Mouse (Mus musculus) heart, postnatal 14 days (tissue): Measurements from ENCODE around the gene Cfap57. TPM values are rescaled to one million over a fixed set of nuclear protein-coding genes. Genes with fewer than 3 reads are reported as not detected.

Experiments
- DNase-seq, 2 experiments: peaks; one replicate each; pipeline ENCODE4 v3.0.0; 2021 to 2022
- intact Hi-C: fragments of 180-260 bp; cut with DNase I; formaldehyde crosslinking; loops from one replicate; pipeline ENCODE4 v1.15.1; 2025
- long read RNA-seq, 2 experiments: library from polyadenylated mRNA; stranded (forward); transcript quantifications; one replicate each; pipeline ENCODE4 v2.0.0; 2021
- total RNA-seq, 2 experiments: library from RNA; stranded (reverse); gene quantifications; 2 replicates each; pipeline ENCODE4 v1.2.3; 2021

Cfap57 gene
- total RNA-seq = under 1 TPM; 0.07 to 0.12 TPM
- long read RNA-seq, experiment 1 = 0 reads
- long read RNA-seq, experiment 2 = 0 reads

DNA sequence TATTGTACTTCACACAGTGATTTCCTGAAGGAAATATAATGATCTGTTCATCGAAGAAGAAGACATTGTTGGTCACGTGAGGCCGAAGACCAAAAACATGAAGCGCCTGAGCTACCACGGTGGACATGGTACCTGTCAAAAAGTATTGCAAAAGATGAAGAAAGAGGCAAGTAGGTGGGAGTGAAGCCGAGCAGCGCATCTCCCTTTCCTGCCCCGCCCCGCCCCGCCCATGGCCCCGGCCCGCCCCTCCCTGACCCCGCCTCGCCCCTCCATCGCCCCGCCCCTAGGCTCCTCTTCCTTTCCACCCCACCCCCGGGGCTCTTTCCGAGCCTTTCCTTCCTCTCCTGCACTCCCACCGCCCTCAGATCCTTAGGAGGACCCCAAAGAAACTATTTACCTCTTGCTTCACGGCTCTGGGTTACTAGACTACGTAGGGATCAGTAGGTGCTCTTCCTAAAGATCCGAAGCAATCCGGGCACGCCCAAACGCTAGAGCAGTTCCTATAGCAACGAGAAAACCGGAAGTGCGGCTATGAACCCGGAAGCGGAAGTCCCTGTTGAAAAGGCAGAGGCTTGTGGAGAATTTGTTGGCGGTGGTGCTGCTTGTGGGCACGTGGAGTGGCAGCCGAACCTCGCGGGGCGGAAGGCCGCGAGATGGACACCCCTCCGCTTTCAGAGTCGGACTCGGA lies at the start of gene Cfap57, which contains the start of gene Ebna1bp2:
Gene Cfap57 (minus strand): TSS at position 499 of the 688 bp plus-strand sequence.
Gene Ebna1bp2 (plus strand): TSS at position 521 of the 688 bp plus-strand sequence.
- intact Hi-C loops = loop anchor here (10.0 kb wide), 1 partner anchor 554 kb away; the partner anchor contains the start of gene Zfp691
- peak; percentile 81 to 92 for DNase-seq

DNA sequence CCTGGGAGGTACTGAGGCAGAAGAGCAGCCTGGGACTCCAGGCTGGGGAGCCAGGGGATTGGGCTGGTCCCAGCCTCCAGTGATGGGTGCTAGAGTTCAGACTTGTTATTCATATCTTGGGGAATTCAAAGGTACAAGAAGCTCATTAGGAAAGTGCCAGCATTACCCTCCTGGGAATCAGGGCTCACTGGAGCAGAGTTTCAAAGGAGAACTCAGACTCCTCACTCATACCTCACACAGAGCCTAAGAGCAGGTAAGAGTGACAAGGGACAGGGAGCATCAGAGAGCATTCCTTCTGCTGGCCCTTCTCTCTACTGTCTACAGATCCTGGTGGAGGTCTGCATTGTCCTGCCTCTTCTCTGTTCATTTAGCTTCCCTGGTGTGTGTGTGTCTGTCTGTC lies 38.1 kb upstream of the Cfap57 start, which contains the start of gene Olfr62:
Gene Olfr62 (plus strand): TSS at position 301 of the 400 bp plus-strand sequence.
- no peak for DNase-seq
- intact Hi-C loops = no loop called here

GRCm38 (mm10) chr4:118645234-118645633 lies 24.7 kb upstream of the Cfap57 start:
- intact Hi-C loops = loop anchor here (2.0 kb wide), 1 partner anchor 344 kb away; no protein-coding TSS in a partner anchor

DNA sequence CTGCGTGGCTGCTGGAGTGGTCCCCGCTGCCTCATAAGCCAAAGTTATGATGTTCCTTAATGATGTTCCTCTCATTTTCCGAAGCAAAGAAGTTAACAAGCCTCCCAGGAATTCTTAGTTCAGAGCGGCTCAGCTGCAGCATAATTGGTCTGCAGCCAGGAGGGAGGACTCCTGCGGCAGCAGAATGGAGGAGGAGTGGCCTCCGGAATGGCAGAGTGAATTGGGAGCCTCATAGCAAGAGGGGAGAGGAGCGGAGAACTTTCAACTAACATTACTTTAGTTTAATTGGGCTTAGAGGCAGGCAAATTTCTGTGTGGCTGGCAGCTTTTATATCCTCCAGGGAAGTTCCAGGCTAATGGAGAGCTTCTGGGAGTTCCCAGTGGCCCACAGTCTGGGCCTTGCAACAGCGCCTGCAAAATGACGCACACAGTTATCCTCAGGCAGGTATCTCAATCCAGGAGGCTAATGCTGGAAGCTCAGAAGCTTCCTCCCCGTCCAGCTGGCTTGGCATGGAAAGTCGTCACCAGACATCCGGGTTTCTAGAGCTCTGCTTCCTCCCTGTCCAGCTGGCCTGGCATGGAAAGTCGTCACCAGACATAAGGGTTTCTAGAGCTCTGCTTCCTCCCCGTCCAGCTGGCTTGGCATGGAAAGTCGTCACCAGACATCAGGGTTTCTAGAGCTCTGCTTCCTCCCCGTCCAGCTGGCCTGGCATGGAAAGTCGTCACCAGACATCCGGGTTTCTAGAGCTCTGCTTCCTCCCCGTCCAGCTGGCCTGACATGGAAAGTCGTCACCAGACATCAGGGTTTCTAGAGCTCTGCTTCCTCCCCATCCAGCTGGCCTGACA lies 22.0 kb upstream of the Cfap57 start:
- peak; percentile 16 to 38 for DNase-seq
- intact Hi-C loops = no loop called here

More at GRCm38 (mm10) chr4:118645234-118645633, 24.7 kb upstream of the Cfap57 start:
- DNase-seq = peak; percentile 40 to 72

GRCm38 (mm10) chr4:118630261-118630660 lies 9.7 kb upstream of the Cfap57 start:
- intact Hi-C loops = no loop called here
- no peak for DNase-seq

DNA sequence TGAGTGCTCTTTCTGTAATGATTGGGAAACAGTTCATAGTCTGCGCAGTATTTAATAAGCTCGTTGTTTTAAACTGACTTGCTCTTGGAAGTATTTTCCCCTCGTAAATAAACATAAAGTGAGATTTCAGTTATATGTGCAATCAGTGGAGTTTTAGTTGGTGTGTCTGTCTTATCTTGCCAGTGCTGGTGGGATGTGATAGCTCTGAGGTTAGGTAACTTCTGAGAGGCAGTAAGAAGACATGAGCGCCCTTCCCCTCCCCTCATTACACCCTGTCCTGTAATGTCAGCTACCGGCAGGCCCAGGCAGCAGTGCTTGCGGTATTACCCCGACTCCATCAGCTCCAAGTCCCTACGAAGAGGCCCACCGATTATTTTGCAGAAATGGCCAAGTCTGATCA lies 1.2 kb upstream of the Cfap57 start:
- intact Hi-C loops = loop anchor here (10.0 kb wide), 1 partner anchor 553 kb away; the partner anchor contains the start of gene Zfp691
- DNase-seq = no peak

DNA sequence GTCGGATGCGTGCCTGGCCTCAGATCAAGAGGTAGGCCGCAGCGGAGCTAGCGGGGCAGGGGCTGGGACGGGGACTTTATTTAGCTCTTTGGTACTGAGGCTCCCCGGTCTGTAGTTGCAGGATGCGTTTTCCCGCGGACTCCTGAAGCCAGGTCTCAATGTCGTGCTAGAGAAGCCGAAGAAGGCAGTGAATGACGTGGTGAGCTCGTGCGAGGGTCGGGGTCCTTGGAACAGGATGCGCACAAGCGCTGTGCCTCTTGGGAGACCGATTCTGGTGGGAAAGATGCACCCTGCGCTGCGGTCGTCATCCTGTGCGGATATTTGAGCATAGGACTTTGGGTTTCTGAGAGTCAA lies 367 bp upstream of the Cfap57 start:
- no peak for DNase-seq
- intact Hi-C loops = loop anchor here (10.0 kb wide), 1 partner anchor 554 kb away; the partner anchor contains the start of gene Zfp691

GRCm38 (mm10) chr4:118615412-118615811 lies 5.2 kb downstream of the Cfap57 start:
- intact Hi-C loops = no loop called here
- no peak for DNase-seq

GRCm38 (mm10) chr4:118612619-118613018 lies 8.0 kb downstream of the Cfap57 start:
- intact Hi-C loops = no loop called here
- DNase-seq = peak; percentile 25 to 44

GRCm38 (mm10) chr4:118609836-118610235 lies 10.7 kb downstream of the Cfap57 start:
- DNase-seq = no peak
- intact Hi-C loops = no loop called here

DNA sequence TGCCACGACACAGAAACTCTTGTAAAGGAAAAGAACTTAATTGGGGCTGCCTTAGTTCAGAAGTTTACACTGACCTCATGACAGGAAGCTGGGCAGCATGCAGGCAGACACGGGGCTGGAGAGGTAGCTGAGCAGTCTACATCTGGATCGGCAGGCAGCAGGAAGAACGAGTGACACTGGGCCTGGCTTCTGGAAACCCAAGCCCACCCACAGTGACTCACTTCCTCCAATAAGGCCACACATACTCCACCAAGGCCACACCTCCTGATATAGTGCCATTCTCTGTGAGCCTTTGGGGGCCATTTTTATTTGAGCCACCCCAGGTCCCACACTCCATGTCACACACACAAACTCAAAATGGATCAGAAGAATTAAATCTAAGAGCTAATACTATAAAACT lies 16.5 kb downstream of the Cfap57 start:
- intact Hi-C loops = no loop called here
- DNase-seq = no peak

DNA sequence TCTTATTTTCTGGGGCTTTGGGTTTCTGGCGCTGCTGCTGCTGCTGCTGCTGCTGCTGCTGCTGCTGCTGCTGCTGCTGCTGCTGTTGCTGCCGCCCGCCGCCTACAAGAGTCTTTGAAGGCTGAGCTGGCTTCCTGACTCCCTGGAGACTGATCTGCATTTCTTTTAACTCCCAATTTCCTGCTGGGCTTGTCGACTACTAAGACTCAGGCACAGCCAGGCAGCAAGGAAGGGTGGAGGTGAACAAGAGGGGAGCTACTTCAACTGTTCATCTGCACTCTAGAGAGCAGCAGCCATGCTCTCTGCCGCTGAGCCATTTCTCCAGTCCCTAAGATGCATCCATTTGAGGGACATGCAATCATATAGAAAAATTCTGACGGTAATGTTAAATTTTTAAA lies 30.8 kb downstream of the Cfap57 start:
- DNase-seq = no peak
- intact Hi-C loops = no loop called here

- no peak for DNase-seq
- intact Hi-C loops = no loop called here
Measured at GRCm38 (mm10) chr4:118589053-118589732, 31.4 kb downstream of the Cfap57 start.

- no peak for DNase-seq
- intact Hi-C loops = no loop called here
Measured at GRCm38 (mm10) chr4:118582629-118583028, 37.9 kb downstream of the Cfap57 start.

DNA sequence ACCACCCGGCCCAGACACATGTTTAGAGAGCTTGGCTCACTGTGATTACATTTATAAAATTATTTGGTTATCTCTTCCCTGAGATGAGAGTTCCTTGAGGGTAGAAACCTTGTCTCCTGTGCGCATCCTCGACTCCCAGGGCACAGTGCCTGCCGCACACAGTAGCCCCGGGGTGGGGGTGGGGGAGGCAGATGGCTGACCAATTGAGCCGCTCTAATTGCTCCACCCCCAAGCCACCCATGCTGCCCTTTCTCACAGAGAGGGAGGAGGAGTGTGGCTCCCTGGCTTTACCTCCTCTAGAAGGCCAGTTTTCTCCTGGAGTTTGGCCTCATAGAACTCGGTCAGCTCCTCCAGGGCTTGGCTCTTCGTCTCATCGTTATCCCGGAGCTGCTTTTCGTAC lies 39.1 kb downstream of the Cfap57 start:
- intact Hi-C loops = no loop called here
- DNase-seq = no peak

DNA sequence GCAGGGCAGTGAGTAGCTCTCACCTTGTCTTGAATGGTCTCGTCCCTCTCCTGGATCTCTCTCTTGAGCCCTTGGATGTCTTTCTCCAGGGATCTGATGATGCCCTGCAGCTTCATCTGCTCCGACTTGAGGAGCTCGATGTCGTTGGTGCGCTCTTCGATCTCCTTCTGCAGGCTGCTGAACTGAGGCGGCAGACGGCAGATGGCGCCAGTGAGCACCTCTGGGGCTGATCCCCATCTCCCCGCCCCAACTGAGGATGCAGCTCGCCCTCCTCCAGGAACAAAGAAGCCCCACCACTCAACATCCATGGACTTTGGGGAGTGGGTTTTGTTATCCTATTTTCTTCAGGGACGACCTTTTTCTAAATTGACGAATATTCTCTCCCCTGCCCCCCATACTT lies 41.3 kb downstream of the Cfap57 start:
- DNase-seq = peak; percentile 50 to 64
- intact Hi-C loops = loop anchor here (5.0 kb wide), 1 partner anchor 362 kb away; no protein-coding TSS in a partner anchor

DNA sequence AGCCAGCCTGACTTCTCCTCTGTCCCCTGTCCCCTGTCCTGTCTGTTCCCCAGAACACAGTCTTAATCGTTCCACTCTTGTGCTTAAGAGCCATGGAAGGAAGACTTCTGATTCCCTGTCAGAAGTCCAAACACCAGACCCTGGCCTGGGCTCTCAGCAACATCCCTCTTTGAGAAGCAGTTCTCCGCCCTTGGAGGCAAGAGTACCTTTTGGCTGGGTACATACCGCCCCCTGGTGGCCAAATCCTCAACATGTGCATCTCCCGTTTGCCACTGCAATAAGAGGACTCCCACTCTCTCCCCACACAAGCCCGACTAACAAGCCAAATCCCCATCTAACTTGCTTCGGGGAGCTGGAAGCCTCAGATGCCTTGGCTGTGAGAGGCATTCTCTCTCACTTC lies 44.5 kb downstream of the Cfap57 start:
- DNase-seq = peak; percentile 82 to 89
- intact Hi-C loops = loop anchor here (5.0 kb wide), 1 partner anchor 359 kb away; no protein-coding TSS in a partner anchor

- DNase-seq = no peak
- intact Hi-C loops = no loop called here
Measured at GRCm38 (mm10) chr4:118571441-118571840, 49.1 kb downstream of the Cfap57 start.

DNA sequence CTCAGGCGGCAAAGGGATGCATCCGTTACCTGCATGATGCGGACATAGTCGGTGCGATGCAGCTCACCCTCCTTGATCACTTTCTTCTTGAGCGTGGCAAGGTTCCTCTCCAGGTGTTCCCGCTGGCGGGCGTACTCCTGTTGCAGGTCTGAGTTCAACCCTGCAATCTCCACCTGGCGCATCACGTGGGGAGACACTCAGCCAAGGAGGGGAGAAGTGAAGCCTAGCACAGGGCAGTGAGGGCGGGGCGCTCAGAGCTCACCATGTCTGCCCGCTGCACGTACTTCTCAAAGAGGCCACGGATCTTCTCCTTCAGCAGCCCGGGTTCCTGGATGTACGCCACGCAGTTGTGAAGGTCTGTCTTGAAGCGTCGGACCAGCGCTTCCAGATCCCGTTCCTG lies 51.3 kb downstream of the Cfap57 start:
- no peak for DNase-seq
- intact Hi-C loops = loop anchor here (5.0 kb wide), 1 partner anchor 162 kb away; the partner anchor contains the start of genes Med8 and Szt2

- intact Hi-C loops = loop anchor here (5.0 kb wide), 1 partner anchor 161 kb away; the partner anchor contains the start of genes Med8 and Szt2
Measured at GRCm38 (mm10) chr4:118568709-118569108, 51.9 kb downstream of the Cfap57 start.

More at GRCm38 (mm10) chr4:118568709-118569108, 51.9 kb downstream of the Cfap57 start:
- DNase-seq = no peak
